Mouse (Mus musculus) ovary, postnatal 14 days (tissue): ENCODE data around the gene Mmp3.
"Not testable (repeated sequence)": the region's sequence is repeated elsewhere in the genome, so short reads cannot be mapped to it uniquely, and the experiment has no call there.

ENCODE experiments used
- DNase-seq: peaks from one replicate; pipeline ENCODE4 v3.0.0; 2022; ENCODE audit warnings: low spot score

Mmp3 gene

DNA sequence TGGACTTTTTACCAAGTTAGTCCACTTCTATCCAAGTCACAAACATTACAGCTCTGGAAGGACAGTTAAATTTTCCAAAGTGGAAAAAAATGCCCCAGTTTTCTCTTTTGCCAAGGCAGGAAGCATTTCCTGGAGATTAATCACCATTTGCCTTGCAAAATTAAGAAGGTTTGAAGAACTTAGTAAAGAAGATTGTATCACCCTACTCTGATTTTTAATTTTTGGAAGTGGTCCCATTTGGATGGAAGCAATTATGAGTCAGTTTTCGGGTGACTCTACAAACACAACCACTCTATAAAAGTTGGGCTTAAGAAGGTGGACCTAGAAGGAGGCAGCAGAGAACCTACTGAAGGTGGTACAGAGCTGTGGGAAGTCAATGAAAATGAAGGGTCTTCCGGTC is at the start of gene Mmp3:
Gene Mmp3 (plus strand): TSS at position 301 of the 400 bp plus-strand sequence.
- DNase-seq: no peak

DNA sequence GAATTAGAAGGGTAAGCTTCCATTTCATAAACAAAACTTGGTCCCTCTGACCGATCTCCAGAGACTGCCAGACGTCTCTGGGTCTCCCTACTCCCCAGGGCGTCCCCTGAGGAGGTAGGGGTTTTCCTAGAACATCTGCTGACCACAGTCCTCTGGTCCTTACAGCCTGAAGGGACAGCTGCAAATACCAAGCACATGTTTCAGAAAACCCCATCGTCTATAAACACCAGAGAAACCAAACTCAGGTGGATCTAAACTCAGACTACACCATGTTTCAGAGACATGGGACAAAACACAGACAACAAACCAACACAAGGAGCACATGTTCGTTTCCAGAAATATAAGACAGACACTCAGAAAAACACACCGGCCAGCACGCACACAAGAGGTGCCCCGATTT is 49.1 kb upstream of the Mmp3 start:
- DNase-seq: not testable (repeated sequence)

DNA sequence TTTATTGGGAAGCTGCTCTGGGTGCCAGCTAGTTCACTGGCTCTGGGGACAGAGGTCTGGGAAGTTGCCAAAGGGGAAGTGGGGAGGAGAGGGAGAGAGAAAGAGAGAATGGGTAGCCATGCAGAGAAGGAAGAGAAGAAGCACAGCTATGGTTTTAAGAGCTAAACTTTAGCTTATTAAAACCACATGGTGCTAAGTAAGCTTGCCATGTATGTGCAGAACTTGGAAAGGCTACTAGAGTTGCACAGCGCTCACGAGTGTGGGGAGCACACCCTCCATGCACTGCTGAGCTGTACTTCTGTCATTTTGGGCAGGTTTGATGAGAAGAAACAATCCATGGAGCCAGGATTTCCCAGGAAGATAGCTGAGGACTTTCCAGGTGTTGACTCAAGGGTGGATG is 7.7 kb downstream of the Mmp3 start:
- no peak for DNase-seq

DNA sequence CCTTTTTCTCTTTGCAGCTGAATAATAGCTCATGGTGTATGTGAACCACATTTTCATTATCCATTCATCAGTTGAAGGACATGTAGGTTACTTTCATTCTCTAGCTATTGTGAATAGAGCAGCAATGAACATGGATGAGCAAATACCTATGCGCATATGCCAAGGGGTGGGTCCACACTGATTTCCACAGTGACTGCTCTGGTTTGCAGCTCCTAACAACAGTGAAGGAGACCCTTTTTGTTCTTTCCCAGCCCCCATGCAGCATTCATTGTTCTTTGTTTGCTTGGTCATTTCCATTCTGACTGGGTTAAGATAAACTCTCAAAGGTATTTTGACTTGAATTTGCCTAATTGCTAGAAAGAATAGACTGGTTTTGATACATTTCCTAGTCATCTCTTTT is 24.6 kb downstream of the Mmp3 start:
- DNase-seq: no peak

DNA sequence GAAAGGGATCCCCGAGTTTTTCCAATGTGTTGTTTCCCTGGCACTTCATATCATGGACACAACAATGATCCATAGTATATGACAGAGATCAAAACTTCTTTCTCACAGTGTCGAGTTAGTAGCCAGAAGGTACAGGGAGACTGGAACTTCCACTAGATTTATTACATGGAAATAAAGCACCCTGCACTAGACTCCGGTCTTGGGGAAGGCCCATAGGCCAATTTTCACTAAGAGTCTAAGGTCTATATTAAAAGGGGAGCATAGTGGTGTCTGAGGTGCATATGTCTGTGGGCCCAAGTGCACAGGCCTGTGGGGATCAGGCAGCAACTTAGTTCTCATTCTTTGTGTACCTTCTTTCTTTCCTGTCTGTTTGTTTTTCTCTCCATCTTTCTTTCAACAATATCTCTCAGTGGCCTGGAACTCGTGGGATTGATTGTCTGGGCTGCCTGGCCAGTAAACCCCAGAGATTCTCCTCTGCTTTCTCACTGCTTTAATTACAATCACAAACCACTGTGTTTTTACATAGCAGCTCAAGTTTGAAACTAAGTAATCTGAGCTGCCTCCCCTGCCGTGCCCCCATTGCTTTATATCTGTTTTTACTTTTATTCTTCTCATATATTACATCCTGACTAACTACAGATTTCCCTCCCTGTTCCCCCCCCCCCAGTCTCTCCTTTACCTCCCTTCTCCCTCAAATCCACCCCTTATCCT is 38.2 kb downstream of the Mmp3 start:
- DNase-seq: no peak

DNA sequence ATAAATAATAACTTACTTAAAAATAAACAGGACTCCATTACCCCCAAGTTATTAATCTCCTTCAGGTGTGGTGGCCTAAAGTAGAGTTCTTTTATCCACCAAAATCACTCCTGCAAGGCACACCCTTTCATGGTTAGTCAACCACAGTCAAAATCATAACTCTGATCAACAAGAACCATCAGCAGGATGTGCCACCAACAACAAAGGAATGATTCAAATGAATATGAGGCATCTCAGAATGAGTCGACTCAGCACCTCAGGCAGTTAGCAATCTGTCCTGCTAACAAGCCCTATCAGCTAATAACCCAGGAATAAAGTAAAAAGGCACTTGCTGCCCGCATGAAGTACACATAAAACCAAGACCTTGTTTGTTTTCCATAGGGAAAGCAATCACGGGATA is 55.5 kb downstream of the Mmp3 start:
- DNase-seq: no peak

DNA sequence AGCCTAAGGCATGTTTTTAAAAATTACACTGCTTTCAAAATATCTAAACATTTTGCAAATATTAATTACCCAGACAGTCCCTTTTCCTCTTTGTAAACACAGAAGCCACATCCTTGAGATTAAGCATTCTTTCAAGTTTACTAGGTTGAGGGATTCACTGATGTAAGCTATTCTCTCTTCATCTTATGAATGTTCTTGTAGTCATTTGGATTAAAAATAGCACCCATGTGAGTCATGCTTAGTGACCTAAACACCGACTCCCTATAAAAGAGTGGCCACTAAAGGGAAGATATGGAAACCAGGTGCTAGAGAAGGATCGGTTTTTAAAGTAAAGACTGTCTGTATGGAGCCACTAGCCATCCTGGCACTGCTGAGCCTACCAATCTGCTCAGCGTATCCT is 56.4 kb downstream of the Mmp3 start, which contains the start of gene Mmp10:
Gene Mmp10 (plus strand): TSS at position 302 of the 400 bp plus-strand sequence.
- DNase-seq: no peak
